Mouse (Mus musculus) heart, postnatal 14 days (tissue): ENCODE data around the gene Fam240a. TPM values are rescaled to one million over a fixed set of nuclear protein-coding genes. Genes with fewer than 3 reads are reported as not detected.
A peak's percentile ranks its signal among the peaks of the same experiment; 100 is the strongest.

Experiments
- DNase-seq, 2 experiments: peaks; one replicate each; pipeline ENCODE4 v3.0.0; 2021 to 2022
- intact Hi-C: fragments of 180-260 bp; cut with DNase I; formaldehyde crosslinking; loops from one replicate; pipeline ENCODE4 v1.15.1; 2025
- total RNA-seq, 2 experiments: library from RNA; stranded (reverse); gene quantifications; 2 replicates each; pipeline ENCODE4 v1.2.3; 2021

Gene Fam240a
- total RNA-seq, 2 experiments from 2014 or later, result not detected

DNA sequence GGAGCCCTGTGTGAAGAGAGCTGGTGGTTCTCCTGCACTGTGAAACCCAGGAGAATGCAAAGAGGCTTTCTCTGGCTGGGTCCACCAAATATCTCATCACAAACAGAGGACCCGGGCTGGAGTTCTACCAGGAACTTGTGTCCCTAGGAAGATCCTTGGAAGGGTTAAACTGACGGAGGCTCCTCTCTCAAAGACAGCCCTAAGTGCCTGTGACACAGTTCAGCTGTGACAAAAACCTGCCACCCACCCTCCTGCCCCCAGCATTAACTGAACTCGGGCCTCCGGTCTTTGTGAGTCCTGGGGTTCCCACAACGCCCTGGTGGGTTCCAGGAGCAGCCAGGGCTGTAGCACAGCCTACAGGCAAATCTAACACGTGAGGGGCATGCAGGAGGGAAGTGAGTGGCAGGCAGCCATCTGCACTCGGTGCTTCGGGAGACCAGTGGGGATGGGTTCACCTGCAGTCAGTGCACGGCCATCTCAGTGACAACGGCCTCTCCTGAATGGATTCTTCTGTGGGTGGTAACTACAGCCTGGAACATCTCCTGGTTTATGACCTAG, 17.1 kb downstream of the Fam240a start:
- DNase-seq, result no peak
- intact Hi-C loops, result no loop called here

DNA sequence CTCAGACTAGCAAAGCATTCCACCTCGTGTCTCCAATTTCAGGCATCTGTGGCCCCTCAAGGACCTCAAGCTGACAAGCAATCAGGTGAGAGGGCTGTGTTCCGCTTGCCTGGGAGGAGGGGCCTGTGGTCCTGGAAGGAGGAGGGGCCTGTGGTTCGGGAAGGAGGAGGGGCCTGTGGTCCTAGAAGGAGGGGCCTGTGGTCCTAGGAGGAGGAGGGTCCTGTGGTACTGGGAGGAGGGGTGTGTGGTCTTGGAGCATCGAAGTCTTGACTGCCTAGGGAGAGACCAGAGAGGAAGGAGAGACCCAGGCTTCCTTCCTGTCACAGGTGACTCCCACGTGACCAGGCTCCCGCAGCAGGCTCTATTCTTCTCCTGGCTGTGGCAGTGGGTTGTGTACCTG, 20.1 kb downstream of the Fam240a start:
- intact Hi-C loops, result no loop called here
- no peak for DNase-seq

DNA sequence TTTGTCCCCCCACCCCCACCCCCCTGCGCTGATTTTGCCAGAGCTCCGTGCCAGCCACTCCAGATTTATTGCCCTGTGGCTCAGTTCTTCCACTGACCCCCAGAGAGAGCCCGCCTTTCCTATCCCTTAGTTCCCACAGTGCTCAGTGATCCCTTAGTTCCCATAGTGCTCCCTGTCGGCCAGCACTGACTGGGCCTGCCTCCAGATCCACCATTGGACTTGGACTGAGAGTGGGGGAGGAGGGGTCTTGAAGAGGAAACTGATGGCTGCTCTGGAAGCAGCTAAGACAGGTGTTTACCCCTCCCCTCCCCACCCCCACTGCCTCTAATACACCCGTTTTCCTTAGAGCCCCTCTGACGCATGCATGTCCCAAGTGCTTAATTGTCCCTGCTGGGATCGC, 20.7 kb downstream of the Fam240a start:
- intact Hi-C loops, result no loop called here
- no peak for DNase-seq

DNA sequence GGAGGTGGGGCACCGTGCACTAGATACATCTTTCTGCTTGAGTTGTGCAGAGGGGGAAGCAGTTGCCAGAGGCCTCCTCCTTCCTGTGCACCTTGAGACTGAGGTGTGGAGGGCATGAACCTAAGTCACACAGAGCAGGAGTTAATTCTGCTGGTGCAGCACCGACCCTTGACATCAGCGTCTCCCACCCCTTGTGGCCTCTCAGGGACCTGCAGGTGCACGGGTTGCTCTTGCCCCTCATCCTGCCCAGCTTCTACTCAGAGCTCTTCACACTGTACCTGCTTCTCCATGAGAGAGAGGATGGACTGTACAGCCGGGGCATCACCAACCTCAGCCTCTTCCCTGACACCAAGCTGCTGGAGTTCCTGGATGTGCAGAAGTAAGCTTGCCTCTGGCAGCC, 21.2 kb downstream of the Fam240a start:
- intact Hi-C loops, result no loop called here
- DNase-seq, result no peak

DNA sequence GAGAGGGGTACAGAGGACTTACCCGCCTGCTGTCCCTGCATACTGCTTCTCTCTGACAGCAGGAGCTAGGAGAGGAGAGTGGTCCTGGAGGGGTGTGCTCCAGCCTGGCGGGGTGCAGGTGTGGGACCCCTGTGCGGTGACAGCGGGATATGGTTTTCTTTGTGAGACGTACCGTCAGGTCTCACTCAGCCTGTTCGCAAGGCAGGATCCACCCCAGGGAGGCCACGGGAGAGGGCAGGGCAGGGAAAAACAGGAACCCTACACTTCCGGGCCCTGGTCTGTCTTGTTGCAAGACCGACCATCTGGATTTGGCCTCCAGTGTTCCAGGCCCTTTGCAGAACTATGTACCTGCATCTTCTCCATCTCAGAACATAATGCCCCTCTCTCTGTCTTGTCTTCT, 23.2 kb downstream of the Fam240a start:
- intact Hi-C loops, result no loop called here
- no peak for DNase-seq

DNA sequence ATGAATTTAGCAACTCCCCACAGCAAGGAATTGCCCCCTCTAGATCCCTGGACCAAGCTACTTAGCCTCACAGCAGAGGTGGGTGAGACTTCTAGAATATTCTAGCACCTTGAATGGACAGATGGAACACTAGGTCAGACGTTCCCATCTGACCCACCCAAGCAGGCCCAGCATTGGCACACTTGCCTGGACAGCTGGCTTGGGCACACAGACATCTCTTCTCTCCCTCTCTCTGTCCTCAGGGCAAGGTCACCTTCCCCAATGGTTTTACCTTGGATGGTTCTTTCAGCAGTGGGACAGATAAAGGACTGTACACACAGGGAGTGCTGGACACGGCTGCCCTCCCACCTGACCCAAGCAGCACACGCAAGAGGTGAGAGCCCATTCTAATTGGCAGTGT, 24.1 kb downstream of the Fam240a start:
- intact Hi-C loops, result no loop called here
- no peak for DNase-seq

DNA sequence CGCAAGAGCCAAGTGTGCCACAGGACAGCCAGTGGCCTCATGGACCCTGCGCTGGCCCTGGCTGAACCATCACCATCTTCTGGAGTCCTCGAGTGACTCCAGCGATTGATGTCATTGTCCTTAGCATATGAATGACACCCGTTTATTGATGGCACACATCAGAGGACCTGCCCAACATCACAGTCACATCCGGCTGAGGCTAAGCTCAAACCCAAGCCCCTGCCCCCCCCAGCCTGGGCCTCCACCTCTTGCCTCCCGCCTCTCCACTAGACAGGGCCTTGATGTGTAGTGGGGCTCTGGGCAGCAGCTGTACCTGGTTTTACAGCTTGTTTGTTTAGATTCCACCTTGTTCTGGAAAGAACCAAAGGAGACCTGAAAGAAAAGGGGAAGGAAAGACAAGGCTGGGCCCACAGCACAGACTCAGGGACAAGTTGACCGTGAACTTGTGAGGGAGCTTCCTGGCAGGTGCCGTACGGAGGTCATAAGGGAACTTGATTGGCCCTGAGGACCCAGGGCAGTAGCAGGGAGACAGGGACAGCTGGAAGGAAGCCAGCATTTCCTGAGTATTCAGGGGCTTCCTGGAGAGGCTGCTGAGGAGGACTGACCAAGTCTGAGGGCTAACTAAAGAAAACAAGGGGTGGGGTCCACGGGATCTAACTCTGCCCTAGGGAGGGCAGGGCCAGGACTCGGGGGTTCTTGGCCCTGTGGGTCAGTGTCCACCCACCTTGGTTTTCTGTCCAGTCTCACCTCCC, 25.4 kb downstream of the Fam240a start:
- no peak for DNase-seq
- intact Hi-C loops, result no loop called here

DNA sequence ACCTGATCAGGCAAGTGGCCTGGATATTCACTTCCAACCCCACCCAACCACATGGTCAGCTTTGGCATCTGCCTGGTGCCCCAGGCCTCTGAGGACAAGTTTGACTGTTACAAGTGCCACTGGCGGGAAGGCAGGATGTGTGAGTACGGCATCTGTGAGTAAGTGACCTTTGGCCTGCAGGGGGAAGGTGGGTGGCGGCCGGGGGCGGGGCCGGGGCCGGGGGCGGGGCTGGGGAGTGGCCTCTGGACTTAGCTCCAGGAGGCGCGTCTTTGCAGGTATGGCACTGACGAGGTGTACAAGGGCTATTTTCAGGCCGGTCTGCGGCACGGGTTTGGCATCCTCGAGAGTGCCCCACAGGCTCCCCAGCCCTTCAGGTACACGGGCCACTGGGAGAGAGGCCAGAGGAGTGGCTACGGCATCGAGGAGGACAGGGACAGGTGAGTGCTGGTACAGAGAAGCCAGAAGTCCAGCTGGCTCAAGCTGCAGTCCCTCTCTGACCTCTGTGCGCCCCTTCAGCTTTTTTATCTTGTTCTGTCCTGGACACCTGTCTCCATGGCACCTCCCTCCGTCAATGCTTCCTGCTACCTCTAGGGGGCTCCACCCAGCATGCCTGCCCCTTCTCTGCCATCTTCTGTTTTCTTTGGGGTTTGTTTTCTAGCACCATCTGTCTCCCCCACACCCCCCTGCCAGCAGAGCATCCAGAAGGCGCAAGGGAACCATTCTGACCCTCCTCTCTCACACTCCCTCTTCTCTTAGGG, 26.5 kb downstream of the Fam240a start:
- no peak for DNase-seq
- intact Hi-C loops, result no loop called here

DNA sequence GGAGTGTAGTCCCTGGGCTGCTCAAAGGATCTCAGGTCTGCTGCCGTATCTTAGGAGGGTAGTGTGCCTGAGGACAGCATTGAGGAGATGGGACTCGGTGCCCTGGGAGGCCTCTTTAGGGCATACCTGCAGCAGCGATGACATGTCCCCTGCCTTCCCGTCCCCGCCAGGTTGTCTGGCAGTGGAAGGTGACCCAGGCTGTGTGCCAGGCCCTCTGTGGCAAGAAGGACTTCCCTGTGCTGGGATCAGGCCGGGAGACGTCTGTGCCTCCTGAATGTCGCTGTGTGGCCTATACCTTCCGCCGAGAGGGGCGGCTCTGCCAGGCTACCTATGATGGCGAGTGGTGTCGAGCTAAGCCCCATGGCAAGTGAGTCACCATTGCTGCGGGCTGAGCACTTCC, 27.7 kb downstream of the Fam240a start:
- no peak for DNase-seq
- intact Hi-C loops, result no loop called here

DNA sequence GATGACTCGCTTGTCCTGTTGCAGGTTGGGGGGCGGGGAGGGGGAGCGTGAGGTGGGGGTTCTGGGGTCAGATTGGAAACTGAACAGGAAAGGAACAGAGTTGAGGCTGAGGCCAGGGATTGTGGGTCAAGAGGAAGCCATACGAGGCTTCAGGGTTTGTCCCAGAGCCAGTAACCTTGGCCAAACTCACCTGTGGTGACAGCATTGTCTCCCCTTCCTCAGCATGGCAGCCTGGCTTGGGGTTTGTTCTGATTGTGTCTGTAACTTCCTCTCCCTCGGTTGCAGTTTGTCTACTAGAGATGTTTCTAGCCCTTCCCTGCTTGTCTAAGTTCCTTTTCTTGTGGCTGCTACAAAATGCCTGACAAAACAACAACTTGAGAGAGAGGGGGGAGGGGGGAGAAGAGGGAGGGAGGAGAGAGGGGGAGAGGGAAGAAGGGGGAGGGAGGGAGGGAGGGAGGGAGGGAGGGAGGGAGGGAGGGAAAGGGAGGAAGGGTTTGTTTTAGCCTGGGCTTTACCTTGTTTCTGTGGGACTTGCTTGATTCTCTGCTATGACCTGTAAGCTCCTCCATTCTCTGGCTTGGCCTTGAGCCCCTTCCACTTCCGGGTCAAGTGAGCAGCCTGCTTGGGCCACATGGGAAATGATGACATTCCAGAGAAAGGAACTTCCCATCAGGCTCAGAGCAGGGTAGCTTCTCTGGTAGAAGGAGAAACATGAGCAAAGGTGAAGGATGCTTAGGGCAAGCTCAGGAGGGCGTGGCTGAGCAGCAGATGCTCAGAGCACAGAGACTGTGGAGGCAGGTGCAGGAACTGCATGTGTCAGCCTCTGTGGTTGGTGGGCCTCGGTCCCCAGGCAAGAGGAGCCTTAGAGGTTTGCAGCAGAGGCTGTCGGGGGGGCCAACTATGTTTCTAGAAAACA, 29.0 kb downstream of the Fam240a start:
- intact Hi-C loops, result no loop called here
- no peak for DNase-seq

DNA sequence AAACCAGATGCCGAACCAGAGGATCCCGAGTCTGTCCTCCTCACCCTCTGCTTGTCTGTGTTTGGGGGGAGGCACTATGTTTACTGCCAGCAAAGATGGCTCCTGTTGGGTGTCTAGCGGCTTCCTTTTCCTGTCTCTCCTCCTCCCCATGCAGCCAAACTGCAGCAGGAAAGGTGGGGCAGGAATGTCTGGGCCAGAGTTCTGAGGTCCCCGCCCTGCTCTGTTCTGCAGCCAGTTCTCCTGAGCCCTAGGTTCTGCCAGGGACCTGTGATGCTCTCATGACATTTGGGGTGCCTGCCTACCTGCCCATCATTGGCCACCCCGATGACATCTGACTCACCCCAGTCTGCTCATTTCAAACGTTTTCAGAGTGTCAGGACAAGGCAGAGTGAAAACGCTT, 34.7 kb downstream of the Fam240a start:
- intact Hi-C loops, result loop anchor here (2.0 kb wide), 1 partner anchor 35 kb away; the partner anchor contains the start of gene Fam240a
- DNase-seq, result peak; percentile 37 to 46

DNA sequence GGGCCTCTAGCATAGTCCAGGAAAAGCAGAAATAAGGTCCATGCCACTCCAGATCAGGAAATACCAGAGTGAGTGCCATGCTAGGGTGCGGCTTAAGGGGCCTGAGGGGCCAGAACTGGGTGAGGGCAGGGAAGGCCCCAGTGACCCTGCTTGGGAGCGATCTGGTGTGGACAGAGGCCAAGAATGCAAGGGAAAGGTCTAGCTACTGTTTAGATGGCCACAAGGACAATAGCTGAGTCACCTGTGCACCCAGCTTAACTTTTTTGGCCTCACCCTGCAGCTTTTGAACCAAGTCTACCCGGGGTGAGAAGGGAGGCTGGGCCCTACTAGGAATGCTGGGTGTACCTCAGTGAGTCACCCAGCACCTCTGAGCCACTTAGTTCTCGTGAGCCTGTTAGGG, 35.9 kb downstream of the Fam240a start:
- DNase-seq, result no peak
- intact Hi-C loops, result no loop called here

DNA sequence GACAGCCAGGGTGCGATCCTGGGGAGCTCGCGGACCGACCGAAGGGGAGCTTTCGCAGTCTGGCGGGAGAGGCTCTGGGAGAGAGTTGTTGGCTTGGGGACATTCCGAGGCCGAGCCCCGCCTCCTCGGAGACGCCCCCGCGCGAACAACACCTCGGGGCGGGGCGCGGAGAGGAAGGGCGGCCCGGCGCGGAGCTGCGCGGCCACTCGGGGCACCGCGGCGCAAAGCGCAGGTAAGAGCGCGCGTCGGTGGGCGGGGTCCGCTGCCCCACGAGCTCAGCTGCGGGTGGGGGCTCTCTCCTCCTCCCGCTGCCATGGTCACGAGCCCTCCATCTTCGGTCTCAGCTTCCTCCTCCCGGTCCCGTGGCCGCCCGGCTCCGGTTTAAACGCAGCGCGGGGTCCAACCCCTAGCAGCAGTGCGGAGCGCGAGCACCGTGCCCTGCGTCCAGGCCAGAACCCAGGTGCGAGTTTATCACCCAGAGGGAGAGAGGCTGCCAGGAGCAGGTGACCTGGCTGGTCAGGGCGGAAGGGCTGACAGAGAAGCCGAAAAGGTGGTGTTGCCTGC, 36.6 kb downstream of the Fam240a start, which contains the start of gene Tmie:
Gene Tmie, minus strand, starts transcription at position 116 of the 564 bp plus-strand sequence.
- intact Hi-C loops, result loop anchor here (10.0 kb wide), 1 partner anchor 345 kb away; the partner anchor contains the start of gene Setd2
- DNase-seq, result peak; percentile 84 to 88

DNA sequence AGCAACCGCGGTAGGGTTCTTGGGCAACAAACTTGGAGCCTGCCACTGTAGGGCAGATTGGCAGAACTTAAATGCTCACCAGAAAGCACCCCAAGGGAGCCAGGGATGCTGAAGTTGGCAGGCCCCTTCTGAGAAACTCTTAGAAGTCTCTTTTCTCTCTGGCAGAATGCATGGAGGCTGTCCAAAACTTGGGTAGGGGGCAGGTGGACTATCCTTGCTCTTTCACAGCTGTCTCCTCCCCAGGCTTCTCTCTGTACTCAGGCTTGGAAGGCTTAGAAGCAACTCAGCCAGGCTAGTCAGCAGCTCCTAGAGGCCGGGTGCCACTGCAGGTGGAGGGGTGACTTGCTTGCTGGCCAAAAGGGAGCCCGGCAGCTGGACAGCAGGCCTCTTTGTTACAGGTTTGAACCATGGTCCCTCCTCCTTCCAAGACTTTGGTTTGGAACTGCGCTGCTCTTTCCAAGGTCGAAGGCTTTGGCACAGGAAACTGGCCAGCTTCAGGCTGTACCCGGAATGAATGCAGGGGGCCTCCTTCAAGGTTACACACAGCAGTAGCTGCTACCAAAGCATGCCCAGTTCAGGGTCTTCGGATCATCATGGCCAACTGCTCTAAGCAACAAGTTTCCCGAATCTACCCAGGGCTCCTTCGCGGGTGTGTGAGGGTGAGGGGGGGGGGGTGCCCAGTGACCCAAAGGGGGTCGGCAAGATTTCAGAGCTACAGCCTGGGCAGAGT, 37.3 kb downstream of the Fam240a start, which contains the start of gene Als2cl:
Gene Als2cl, plus strand, starts transcription at position 680 of the 730 bp plus-strand sequence.
- intact Hi-C loops, result loop anchor here (10.0 kb wide), 1 partner anchor 345 kb away; the partner anchor contains the start of gene Setd2
- DNase-seq, result peak; percentile 32 to 46

DNA sequence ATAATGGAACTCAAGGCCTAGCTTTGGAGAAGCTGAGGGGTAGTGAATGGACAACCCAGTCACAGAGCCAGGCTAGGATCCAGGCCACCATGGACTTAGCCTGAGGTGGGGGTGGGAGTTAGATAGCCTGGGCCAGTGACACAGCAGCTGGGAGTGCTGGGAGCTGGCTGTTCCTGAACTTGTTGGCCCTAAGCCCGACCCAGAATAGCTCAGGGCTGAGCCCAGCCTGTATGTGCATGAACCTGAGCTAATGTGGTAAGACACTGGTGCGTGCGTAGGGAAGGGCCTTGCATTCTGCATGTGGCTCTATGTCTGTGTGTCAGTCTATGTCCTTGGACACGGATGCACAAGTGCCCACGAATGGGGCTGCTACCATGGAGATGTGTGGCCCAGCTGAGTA, 38.8 kb downstream of the Fam240a start:
- intact Hi-C loops, result loop anchor here (10.0 kb wide), 1 partner anchor 343 kb away; the partner anchor contains the start of gene Setd2
- DNase-seq, result peak; percentile 83 to 88

DNA sequence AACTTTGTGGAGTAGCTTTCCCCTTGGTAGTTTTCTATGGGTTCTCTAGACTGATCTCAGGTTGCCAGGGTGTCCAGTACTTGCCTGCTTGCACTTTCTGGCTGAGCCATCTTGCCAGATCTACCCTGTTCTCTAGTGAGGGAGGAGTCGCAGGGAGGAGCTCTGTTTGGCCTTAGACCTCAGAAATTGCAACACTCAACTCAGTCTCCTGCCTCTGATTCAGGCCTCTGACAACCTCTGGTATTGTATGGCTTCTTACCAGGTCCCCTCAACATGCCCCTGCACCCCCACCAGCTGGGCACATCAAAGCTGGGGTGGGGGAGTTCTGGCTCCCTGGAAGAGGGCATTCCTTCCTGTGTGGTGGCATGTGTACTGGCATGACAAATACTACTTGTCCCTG, 39.3 kb downstream of the Fam240a start:
- intact Hi-C loops, result loop anchor here (10.0 kb wide), 1 partner anchor 343 kb away; the partner anchor contains the start of gene Setd2
- no peak for DNase-seq

DNA sequence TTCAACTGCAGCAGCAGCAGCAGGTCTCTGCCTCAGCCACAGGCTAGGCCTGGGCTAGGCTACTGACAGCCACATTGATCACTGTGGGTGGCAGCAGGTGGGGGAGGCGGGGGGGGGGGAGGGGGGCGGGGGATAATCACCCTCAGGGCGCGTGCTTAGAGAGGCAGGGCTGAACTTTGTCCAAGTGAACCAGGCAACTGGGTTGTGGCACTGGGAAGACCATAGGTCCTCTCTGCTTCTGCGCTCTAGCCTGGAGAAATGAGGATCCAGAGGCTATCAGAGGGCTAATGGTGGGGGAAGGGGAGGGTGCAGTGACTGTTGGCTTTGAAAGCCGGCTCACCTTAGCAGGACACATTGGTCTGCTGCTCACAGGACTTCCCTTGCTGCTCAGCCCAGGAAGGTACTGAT, 41.4 kb downstream of the Fam240a start:
- no peak for DNase-seq
- intact Hi-C loops, result loop anchor here (10.0 kb wide), 1 partner anchor 340 kb away; the partner anchor contains the start of gene Setd2

DNA sequence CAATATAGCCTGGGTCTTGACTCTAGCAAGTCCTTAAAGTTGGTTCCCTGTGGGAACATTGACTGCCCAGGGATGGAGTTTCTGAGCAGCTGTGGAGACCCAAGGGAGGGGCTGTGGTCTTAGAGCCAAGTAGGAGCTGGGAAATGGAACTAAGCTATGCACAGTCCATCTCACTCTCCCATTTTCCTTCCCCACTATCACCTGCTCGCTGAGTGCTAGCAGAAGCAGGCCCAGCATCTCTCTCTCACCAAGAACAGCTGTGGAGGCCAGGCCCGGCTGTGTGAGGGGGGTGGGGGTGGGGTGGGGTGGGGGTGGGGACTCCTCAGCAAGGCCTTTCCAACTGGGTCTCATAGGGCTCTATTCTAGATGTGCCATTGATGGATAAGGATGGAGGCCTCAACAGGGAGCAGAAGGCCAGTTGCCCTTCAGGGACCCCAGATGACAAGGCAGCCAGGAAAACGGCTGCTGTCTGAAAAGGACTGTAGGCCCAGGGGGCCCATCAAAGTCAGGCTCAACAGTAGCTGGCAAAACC, 41.9 kb downstream of the Fam240a start:
- no peak for DNase-seq
- intact Hi-C loops, result loop anchor here (5.0 to 10.0 kb wide), 5 partner anchors 92 to 462 kb away; partner anchors contain the start of gene Setd2
